Mouse (Mus musculus) olfactory bulb, adult 2 months (tissue): ENCODE data around the gene Ptpn23.

Source experiments
- CTCF ChIP-seq: fragments of 200-500 bp; IDR thresholded peaks from 2 replicates; pipeline ENCODE4 v1.5.1; 2012; ENCODE audit warnings: low read depth, mild to moderate bottlenecking, low read length, moderate library complexity; ENCODE audit not compliant: insufficient read depth
- POLR2A ChIP-seq: fragments of 200-500 bp; IDR thresholded peaks from 2 replicates; pipeline ENCODE4 v1.6.1; 2012; ENCODE audit warnings: mild to moderate bottlenecking, low read depth, low read length, moderate library complexity; ENCODE audit not compliant: insufficient read depth

DNA sequence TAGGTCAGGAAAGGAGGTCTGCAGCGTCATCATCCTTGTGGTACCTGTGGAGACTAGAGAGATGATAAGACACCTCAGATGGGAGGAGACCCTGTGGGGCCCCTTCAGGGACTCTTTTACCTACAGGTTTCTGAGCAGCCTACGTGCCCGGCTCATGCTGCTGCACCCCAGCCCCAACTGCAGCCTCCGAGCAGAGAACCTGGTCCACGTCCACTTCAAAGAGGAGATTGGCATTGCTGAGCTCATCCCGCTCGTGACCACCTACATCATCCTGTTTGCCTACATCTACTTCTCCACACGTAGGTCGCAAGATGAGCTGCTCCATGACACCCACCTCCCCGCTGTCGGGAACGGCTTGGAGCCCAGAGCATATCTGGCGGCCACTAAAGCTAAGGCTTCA lies 34.1 kb downstream of the Ptpn23 start:
- TF ChIP-seq CTCF (no peak), POLR2A (no peak)
